Mouse (Mus musculus): ENCODE data around the gene Pqbp1. TPM values are rescaled to one million over a fixed set of nuclear protein-coding genes. Genes with fewer than 3 reads are reported as not detected.

Pqbp1 gene
- 172 and 178 TPM in 2 replicates for polyA plus RNA-seq (2016; fragmentation: Nextera tagmentation; extraction: Ambion mirVana)

DNA sequence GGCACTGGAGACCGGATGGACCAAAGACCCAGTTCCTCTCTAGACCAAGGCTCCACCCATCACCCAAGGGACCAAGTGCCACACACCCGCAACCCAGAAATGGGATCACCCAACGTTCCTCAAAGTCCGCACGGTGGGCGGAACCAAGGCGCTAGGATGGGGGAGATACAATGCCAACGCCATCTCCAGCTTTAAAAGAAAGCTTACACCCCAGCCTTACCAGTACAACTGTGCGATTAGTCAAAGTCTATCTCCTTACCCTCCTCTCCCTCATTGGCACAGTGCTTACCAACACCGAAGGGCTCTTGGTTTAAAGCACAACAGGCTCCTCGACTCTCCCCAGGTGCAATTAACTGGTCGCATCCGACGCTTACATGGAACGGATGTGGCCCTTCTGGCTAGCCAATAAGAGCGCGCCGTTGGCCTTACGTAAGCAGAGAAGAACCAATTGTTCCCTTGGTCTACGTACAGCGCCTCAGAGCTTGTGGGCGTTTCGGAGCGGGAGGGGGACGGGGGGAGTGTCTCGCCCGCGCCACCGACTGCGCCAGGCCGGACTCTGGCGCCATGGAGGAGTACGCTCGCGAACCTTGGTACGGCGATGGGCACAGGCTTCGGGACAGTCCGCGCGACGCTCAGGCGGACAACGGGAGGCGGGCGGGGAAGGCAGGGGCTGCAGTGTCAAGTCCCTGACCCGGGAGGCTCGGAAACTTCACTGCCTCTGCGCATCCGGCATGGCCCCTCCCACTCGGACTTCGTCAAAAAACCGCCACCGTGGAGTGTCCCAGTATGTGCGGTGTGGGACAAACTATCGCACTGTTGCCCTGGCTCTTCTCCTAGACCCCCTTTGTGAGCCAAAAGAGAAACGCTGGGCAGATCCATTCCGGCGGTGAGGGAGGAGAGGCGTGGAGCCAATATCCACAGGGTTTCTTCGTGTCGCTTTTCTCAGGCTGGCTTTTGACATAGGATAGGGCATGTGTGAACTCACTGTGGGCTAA is at the start of gene Pqbp1, which contains the start of gene Timm17b:
Pqbp1 (minus strand) TSS at position 390 of the 995 bp plus-strand sequence.
Timm17b (plus strand) TSS at position 478 of the 995 bp plus-strand sequence.
- H3K4me2 ChIP-seq (replicated peaks) = peak within 1 kb of the TSS; percentile 62
- 19% methylated on average over 62 of the region's 62 CpGs for WGBS
- no peaks in the 10 kb centered on the region for H3K9me3 ChIP-seq (replicated peaks)
- no peaks in the 10 kb centered on the region for H3K27me3 ChIP-seq
- ATAC-seq (ENCODE audit: low FRiP score) = peak; percentile 99
- peaks cover 15% of the 10 kb centered on the region for H3K36me3 ChIP-seq
- H3K4me1 ChIP-seq = peaks cover 8% of the 10 kb centered on the region
- peak within 1 kb of the TSS; percentile 53 for H3K4me3 ChIP-seq
- peak within 1 kb of the TSS; percentile 53 for H3K9ac ChIP-seq
- H3K27ac ChIP-seq = peak within 1 kb of the TSS; percentile 86

DNA sequence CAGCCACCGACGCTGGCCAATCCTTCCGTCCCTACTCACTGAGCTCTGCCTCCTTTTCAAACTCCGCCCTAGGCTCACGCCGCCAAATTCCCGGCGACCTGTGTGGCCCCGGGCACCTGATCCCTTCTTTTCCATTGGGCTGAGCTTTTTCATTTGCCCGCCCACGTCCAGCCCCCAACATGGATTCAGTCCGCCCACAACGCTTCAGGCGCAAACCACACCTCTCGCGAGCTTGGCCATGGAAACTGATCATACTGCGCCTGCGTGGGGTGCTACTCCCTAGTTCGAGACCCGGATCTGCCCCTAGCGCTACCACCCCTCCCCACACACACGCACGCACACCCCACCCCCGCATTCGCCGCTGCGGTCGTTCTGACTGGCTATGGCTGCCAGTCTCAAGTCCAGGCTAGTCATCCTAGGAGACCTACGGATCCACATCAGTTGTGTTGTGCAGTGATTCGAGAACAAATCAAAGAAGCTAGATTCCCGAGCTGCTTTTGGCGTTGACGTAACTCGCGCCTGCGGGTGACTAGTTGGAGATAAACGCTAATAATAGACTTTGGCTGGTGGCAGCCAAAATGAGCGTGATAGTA is 48.9 kb upstream of the Pqbp1 start:
- WGBS = 15% methylated on average over 38 of the region's 38 CpGs
- peak overlapping the region; percentile 55 for H3K4me2 ChIP-seq (replicated peaks)
- H3K9ac ChIP-seq = 0 out of 2 replicates have a peak overlapping the region, but pooled peaks have one; percentile 23
- H3K9me3 ChIP-seq (replicated peaks) = no peaks in the 10 kb centered on the region
- no peaks in the 10 kb centered on the region for H3K27me3 ChIP-seq
- H3K27ac ChIP-seq = 0 out of 2 replicates have a peak overlapping the region, but pooled peaks have one; percentile 52
- H3K4me3 ChIP-seq = peak overlapping the region; percentile 39
- 0 out of 2 replicates have a peak, but pooled peaks cover 2% of the 10 kb centered on the region for H3K36me3 ChIP-seq
- ATAC-seq (ENCODE audit: low FRiP score) = no peak
- 0 out of 2 replicates have a peak, but pooled peaks cover 3% of the 10 kb centered on the region for H3K4me1 ChIP-seq

DNA sequence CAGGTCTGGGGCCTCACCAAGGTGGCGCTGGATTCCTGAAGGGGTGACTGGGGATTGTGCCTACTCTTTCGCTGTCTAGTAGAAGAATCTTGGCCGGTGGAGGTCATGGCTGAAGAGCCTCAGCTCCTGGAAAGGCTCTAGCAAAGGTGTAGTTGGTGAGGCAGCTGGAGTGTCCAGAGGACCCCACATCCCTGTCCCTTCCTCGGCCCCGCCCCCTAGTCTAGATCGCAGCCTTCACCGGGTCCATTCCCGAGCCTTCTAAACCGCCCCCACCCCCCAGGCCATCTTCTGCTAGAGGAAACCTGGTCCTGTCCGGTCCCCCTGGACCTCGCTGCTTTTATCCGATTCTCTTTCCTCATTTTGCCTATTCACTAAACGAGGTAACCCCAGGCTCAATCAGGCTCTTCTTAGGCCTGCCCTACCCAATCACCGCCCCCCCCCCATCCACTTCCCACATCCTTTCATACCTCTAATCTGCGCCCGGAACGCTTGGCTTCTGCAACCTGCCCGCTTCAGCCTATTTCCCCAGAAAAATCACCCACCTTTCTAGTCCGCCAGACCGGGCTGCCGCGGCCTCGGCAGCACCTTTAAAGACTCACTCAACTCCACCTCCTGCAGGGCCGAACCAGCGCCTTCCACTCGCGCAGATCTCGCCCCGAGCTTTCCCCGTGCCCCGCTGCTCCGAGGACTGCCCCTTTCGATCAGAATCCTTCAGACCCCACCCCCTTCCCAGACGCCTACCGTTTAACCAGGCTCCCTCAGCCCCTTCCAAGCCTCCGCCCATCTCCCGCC is 48.2 kb upstream of the Pqbp1 start, which contains the start of gene Hdac6:
Hdac6 (minus strand) TSS at position 782 of the 792 bp plus-strand sequence.
- 0 out of 2 replicates have a peak, but pooled peaks cover 2% of the 10 kb centered on the region for H3K36me3 ChIP-seq
- no peaks in the 10 kb centered on the region for H3K27me3 ChIP-seq
- H3K27ac ChIP-seq = peak within 1 kb of the TSS; percentile 52; the same call in 1 of the 2 replicates
- ATAC-seq (ENCODE audit: low FRiP score) = peak; percentile 98
- peak within 1 kb of the TSS; percentile 39 for H3K4me3 ChIP-seq
- H3K4me1 ChIP-seq = 0 out of 2 replicates have a peak, but pooled peaks cover 3% of the 10 kb centered on the region
- 23% methylated on average over 32 of the region's 37 CpGs for WGBS
- peak within 1 kb of the TSS; percentile 58 for H3K9ac ChIP-seq
- H3K9me3 ChIP-seq (replicated peaks) = no peaks in the 10 kb centered on the region
- H3K4me2 ChIP-seq (replicated peaks) = peak within 1 kb of the TSS; percentile 55

DNA sequence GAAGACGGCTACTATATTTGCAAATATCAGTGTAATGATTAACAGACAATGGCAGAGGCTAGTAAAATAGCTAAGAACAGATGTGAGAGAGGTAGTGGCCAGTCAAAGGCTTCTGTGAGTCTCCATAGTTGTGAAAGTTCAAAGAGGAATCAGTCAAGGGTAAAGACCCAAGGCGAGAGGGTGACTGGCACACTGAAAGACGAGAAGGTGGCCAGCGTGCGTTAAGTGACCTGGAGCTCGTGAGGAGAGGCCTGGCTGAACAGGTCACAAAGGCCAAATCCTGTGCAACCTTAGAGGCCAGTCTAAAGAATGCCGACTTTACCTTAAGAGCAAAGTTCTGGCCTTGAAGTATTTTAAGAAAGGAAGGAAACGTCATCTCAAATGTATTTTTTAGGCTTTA is 46.5 kb upstream of the Pqbp1 start:
- Histone ChIP-seq H3K4me2 (replicated peaks) (no peak overlapping the region), H3K9ac (no peak overlapping the region), H3K9me3 (replicated peaks) (no peaks in the 10 kb centered on the region), H3K36me3 (0 out of 2 replicates have a peak, but pooled peaks cover 5% of the 10 kb centered on the region), H3K27me3 (no peaks in the 10 kb centered on the region), H3K27ac (no peak overlapping the region), H3K4me3 (no peak overlapping the region), H3K4me1 (0 out of 2 replicates have a peak, but pooled peaks cover 3% of the 10 kb centered on the region)
- WGBS = 58% methylated on average over 8 of the region's 8 CpGs
- no peak for ATAC-seq (ENCODE audit: low FRiP score)

DNA sequence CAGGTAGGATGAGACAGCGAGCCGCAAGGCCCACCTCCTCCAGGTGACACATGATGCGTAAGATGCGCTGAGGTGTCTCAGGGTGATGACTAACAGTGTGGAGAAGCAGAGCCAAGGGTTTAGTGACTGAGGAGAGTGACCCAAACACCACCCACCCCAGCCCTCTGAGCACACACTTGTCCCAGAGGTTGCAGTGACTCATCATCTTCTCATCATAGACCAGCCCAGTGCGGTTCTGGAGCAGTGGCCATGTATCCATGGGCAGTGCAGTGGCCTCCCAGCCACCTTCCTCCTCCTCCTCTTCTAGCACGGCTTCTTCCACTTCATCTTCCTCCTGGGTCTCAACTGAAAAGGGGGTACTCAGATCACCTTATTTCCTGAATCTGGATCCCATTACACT is 38.6 kb upstream of the Pqbp1 start:
- Histone ChIP-seq H3K27me3 (no peaks in the 10 kb centered on the region), H3K9ac (no peak overlapping the region), H3K4me2 (replicated peaks) (no peak overlapping the region), H3K4me3 (no peak overlapping the region), H3K4me1 (no peaks in the 10 kb centered on the region), H3K9me3 (replicated peaks) (no peaks in the 10 kb centered on the region), H3K36me3 (peaks cover 31% of the 10 kb centered on the region), H3K27ac (no peak overlapping the region)
- WGBS = 95% methylated on average over 6 of the region's 6 CpGs
- ATAC-seq (ENCODE audit: low FRiP score) = no peak

DNA sequence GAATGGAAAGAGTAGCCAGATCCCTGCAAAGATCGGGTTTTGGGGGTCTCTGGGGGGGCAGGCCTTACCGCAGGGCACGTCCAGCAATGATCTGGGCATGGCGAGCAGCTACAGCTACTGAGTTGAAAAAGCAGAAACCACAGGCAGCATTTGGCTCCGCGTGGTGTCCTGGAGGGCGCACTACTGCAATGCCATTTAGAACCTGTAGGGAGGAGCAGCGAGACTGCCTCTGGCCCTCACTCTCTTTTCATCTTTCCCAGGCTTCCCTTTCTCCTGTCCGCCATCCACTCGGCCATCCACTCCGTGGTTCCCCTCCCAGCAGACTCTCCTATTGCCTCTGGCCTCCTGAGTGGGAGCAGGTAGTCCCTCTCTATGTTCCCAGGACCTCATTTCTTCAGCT is 37.8 kb upstream of the Pqbp1 start:
- peaks cover 33% of the 10 kb centered on the region for H3K36me3 ChIP-seq
- ATAC-seq (ENCODE audit: low FRiP score) = no peak
- 57% methylated on average over 11 of the region's 11 CpGs for WGBS

DNA sequence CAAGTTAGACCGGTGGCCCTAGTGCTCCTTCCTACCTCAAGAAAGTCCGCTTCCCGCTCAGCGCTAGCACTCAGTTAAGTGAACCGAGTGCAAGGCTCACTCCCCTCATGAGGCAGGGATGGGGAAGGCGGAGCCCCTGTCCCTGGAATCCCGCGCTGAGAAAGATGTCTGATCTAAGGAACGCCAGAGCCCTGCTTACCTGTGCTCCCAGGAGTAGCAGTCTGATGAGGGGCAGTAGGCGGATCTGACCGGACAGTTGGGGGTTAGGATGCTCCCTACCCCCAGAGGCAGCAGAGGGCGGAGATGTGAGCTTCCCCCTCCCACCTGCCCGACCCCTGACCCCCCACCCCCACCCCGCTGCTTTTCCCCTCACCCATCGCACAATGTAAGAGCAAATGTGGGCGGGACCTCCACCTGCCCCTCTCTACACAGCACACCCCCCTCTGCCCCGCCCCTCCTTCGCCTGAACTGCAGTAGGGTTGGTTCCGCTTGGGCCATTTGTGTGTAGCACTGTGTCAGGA is 29.3 kb upstream of the Pqbp1 start, which contains the start of gene Eras:
Eras (minus strand) TSS at position 338 of the 521 bp plus-strand sequence.
- no peak within 1 kb of the TSS for H3K9ac ChIP-seq
- WGBS = 13% methylated on average over 19 of the region's 19 CpGs
- peaks cover 34% of the 10 kb centered on the region for H3K27me3 ChIP-seq
- no peak within 1 kb of the TSS for H3K4me3 ChIP-seq
- H3K4me1 ChIP-seq = no peaks in the 10 kb centered on the region
- H3K27ac ChIP-seq = no peak within 1 kb of the TSS
- no peaks in the 10 kb centered on the region for H3K9me3 ChIP-seq (replicated peaks)
- ATAC-seq (ENCODE audit: low FRiP score) = no peak
- H3K36me3 ChIP-seq = peaks cover 15% of the 10 kb centered on the region; the same call in 1 of the 2 replicates
- H3K4me2 ChIP-seq (replicated peaks) = no peak within 1 kb of the TSS

More for the DNA sequence above, 37.8 kb upstream of the Pqbp1 start:
- H3K9me3 ChIP-seq (replicated peaks) = no peaks in the 10 kb centered on the region
- no peaks in the 10 kb centered on the region for H3K27me3 ChIP-seq
- no peaks in the 10 kb centered on the region for H3K4me1 ChIP-seq
- H3K4me2 ChIP-seq (replicated peaks) = no peak overlapping the region
- H3K27ac ChIP-seq = no peak overlapping the region
- H3K9ac ChIP-seq = no peak overlapping the region
- no peak overlapping the region for H3K4me3 ChIP-seq

DNA sequence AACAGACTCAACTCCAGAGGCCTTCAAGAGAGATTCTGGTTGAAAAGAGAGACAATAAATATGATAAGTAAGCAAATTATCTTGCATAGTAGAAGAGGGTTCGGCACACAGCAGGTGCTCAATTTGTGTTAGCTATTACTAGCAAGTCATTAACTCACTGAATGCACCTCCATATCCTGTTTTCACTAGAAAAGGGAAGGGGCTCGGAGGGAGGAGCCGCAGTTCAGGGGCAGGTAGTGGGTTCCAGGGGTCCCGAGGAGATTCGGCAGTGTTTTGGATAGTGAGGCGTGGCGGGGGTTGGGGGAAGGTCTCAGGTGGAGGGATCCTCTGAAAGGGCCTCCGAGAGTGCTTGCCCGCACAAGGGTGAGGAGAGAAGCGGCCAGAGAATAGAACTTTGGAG is 28.0 kb upstream of the Pqbp1 start:
- Histone ChIP-seq H3K9ac (no peak overlapping the region), H3K27me3 (peaks cover 47% of the 10 kb centered on the region), H3K27ac (no peak overlapping the region), H3K4me1 (peaks cover 8% of the 10 kb centered on the region; the same call in 1 of the 2 replicates), H3K9me3 (replicated peaks) (no peaks in the 10 kb centered on the region), H3K4me2 (replicated peaks) (no peak overlapping the region), H3K36me3 (peaks cover 15% of the 10 kb centered on the region; the same call in 1 of the 2 replicates), H3K4me3 (no peak overlapping the region)
- no peak for ATAC-seq (ENCODE audit: low FRiP score)
- 22% methylated on average over 10 of the region's 10 CpGs for WGBS

DNA sequence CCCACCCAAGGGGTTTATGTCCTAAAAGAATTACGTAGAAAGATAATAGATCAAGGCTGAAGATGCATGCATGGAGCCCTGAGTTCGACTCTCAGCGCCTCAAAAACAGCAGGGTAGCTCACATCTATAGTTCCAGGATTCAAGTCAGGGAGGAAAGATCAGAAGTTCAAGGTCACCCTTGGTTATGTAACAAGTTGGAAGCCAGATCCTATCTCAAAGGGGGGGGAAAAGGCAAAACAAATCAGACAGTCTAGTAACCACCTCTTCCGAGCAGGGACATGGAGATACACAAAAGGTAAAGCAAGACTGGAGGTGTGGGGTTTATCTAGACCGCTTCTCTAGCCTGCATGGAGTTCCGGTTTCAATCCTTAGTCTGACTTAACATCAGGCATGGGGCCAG is 27.2 kb upstream of the Pqbp1 start:
- Histone ChIP-seq H3K27ac (no peak overlapping the region), H3K9ac (no peak overlapping the region), H3K4me2 (replicated peaks) (no peak overlapping the region), H3K4me1 (peaks cover 8% of the 10 kb centered on the region; the same call in 1 of the 2 replicates), H3K27me3 (peaks cover 51% of the 10 kb centered on the region), H3K9me3 (replicated peaks) (no peaks in the 10 kb centered on the region), H3K36me3 (peaks cover 10% of the 10 kb centered on the region; the same call in 1 of the 2 replicates), H3K4me3 (no peak overlapping the region)
- no peak for ATAC-seq (ENCODE audit: low FRiP score)
- 70% methylated on average over 6 of the region's 6 CpGs for WGBS

DNA sequence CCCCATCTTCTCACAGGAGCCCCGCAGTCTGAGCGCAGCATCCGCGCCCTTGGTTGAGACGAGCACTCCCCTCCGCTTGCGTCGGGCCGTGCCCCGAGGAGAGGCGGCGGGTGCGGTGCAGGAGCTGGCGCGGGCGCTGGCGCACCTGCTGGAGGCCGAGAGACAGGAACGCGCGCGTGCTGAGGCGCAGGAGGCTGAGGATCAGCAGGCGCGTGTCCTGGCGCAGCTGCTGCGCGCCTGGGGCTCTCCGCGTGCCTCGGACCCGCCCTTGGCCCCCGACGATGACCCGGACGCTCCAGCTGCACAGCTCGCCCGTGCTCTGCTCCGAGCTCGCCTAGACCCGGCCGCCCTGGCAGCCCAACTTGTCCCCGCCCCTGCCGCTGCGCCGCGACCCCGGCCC is 23.0 kb upstream of the Pqbp1 start:
- no peak overlapping the region for H3K27ac ChIP-seq
- peak overlapping the region; percentile 44; the same call in 1 of the 2 replicates for H3K9ac ChIP-seq
- no peaks in the 10 kb centered on the region for H3K9me3 ChIP-seq (replicated peaks)
- H3K4me2 ChIP-seq (replicated peaks) = peak overlapping the region; percentile 55
- peaks cover 39% of the 10 kb centered on the region for H3K27me3 ChIP-seq
- H3K4me3 ChIP-seq = peak overlapping the region; percentile 42
- H3K4me1 ChIP-seq = peaks cover 8% of the 10 kb centered on the region; the same call in 1 of the 2 replicates
- no peaks in the 10 kb centered on the region for H3K36me3 ChIP-seq
- WGBS = 24% methylated on average over 27 of the region's 48 CpGs
- 0 out of 2 replicates have a peak, but pooled peaks have one; percentile 22 for ATAC-seq (ENCODE audit: low FRiP score)
